Mouse (Mus musculus) kidney, postnatal 36 days (tissue): ENCODE measurements around the gene St3gal2.
A peak's percentile ranks its signal among the peaks of the same experiment; 100 is the strongest.
"Not testable (repeated sequence)": the region's sequence is repeated elsewhere in the genome, so short reads cannot be mapped to it uniquely, and the experiment has no call there.

Source experiments
- DNase-seq, 2 experiments: peaks; one replicate each; pipeline ENCODE4 v3.0.0; 2021 to 2022; ENCODE audit warnings: mixed read lengths in 2 of 2

Gene St3gal2

DNA sequence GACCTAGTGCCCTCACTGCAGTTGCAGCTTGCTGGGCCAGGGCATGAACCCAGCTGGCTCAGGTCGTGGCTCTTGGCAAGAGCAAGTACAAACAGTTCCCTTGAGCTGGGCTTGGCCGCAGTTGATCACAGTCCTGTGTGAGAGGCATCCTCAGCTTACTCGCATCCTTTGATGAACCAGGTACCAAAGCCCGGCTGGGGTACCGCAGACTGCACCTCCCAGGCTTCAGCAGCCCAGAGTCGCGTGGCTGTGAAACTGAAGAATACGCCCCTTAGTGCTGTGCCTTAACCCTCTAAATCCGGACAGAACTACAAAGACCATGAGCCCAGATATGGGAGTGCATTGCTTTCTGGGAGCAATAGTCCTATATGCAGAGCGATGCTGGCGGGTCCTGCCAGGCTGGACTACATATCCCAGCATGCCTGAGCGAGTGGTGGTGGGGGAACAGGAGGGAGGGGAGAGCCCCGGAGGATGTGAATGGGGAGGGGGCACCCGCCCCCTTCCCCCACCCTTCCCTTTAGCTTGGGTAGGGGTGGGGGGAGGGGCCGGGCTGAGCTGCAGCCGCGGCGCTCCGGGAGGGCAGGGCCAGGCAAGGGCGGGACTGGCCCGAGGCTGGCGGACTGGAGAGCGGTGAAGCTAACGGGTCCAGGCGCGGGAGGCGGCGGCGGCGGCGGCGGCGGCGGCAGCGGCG lies at the start of gene St3gal2:
Gene St3gal2, plus strand, starts transcription at position 582 of the 691 bp plus-strand sequence.
- DNase-seq: peak; percentile 85 to 92

DNA sequence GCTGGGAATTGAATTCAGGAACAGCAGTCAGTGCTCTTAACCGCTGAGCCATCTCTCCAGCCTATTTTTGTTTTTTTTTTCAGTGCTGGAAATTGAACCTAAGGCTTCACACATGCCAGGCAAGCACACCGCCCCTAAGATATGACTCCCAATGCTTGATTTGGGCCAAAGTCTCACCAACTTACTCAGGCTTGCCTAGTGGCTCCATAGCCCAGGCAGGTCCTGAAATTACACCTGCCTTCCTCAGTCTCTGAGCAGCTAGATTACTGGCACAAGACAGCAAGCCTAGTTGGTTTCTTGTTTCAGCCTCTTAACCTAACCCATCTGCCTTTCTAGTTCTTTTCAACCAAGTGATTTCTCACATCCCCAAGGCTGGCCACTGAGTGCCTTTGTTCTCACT lies 49.2 kb upstream of the St3gal2 start:
- no peak for DNase-seq

DNA sequence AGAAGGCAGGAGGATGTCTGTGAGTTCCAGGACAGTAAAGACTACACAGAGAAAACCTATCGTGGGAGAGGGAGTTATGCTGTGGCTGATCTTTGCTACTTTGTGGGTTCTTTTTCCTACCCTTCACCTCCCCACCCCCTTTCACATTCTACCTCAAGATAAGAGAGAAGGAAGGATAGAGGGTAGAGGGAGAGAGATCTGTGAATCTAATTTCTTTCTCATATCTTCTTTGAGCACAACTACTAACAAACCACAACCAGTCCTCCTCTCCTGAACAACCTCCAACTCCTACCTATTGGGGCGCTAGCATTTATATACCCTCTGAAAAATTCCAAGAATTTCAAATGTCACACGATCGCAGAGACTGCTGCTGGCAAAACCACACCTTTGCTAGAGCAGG lies 41.9 kb upstream of the St3gal2 start:
- DNase-seq: no peak

DNA sequence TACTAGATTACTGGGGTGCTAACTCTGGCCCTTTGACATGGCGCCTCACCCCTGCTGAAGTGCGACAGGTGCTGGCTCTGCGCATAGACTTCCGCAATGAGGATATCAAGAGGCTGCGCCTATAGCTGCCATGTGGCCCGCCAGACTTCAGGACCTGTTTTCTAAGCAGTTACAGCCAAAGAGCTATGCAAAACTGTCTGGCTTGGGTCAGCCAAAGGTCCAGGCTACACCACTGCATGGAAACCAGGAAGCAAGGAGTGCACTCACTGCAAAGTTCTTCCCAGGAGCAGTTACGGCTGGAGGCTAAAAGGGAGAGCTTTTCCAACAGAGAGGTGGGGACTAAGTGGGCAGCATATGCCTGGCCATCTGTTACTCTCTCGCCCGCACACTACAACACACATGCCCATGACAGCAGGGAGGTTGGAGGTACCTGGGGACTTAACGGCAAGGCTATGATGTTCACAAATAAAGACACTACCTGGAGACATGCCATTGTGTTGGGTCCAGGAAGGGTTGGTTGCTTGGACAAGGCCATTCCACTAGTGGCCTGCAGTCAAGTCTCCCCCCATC lies 37.9 kb upstream of the St3gal2 start:
- DNase-seq: no peak

DNA sequence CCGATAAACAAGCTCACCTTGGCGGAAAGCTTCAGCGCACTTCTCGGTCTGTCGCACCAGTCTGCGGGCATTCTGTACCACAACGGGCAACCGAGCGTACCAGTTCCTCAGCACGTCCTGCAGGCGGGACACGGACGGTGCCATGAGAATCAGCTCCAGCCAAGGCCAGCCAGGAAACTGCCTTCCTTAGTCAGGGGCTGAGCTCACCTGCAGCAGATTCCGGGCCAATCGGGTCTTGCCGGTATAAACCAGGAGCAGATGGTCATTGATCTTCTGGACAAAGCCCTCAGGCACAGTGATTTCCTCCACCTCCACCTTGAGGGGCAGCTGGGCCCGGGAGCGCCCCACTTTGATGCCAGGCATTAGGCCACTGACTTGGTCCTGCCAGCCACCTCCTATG lies 35.9 kb upstream of the St3gal2 start:
- peak; percentile 9 to 22 for DNase-seq

DNA sequence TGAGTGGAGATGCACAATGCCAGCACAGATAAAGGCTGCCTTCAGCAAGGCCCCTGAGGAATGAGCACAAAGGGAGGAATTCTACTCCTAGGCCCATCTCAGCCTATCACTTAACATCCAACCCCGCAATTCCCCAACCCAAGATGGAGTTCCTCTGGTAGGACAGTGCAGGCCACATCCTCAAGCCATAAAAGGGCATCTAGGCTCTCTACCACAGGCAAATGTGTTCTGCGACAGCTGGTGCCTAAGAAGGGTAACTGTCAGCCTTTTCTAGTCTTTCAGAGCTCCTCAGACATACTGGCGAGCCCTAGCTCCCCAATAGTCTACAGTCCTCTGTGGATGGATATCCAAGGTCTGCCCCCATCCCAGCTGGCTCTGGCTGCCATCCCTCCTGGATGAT lies 33.1 kb upstream of the St3gal2 start:
- DNase-seq: no peak

DNA sequence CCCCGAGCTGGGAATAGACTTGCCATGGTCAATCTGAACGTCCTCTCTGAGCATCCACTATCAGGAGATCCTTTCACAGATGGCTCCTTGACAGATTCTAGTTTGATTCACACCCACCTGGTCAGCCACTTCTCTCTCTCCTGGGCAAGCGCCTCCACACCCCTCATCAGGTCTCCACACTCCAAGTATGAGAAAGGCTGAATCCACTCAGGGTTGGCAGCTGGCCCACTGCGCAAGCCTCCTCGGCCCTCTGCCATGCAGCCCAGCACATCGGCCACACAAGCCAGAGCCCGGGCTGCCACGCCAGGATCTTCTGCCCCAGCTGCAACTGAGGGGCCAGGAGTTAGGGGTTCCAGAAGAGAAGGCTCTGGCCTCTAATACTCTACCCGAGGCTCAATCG lies 32.2 kb upstream of the St3gal2 start:
- DNase-seq: no peak

DNA sequence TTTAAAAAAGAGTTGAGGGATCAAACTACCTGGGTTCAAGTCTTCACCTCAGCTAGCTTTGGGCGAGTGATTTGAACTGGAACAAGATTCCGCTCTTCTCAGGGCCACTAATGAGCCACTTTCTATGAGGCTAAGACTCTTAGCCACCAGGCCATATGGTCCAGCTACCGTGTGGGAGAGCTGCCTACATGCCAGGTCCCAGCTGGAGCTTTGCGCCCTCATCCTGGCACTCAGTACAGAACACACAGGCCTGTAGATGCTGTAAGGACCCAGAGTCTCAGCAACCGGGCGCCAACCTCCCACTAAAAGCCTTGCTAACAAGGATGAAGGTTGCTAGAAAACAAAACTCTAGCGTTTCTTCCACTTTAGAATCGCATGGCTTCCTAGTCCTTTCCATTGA lies 31.3 kb upstream of the St3gal2 start:
- DNase-seq: no peak

DNA sequence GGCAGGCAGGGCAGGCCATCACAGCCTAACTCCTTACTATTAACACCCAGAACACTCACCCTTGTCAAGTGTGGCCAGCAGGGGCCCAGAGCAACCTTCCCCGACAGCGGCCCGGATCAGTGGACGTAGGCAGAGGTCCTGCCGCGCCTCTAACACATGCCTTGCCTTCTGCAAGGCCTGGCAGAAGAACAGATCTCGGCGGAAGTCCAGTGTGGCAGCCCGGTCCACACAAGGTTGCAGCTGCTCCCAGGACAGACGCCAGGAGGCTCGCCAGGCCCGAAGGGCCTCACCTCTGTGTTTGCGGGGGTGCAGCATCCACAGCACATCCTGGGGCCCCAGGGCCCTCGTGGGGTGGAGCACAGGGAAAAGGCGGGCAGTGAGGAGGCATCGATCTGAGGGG lies 30.9 kb upstream of the St3gal2 start:
- DNase-seq: no peak

DNA sequence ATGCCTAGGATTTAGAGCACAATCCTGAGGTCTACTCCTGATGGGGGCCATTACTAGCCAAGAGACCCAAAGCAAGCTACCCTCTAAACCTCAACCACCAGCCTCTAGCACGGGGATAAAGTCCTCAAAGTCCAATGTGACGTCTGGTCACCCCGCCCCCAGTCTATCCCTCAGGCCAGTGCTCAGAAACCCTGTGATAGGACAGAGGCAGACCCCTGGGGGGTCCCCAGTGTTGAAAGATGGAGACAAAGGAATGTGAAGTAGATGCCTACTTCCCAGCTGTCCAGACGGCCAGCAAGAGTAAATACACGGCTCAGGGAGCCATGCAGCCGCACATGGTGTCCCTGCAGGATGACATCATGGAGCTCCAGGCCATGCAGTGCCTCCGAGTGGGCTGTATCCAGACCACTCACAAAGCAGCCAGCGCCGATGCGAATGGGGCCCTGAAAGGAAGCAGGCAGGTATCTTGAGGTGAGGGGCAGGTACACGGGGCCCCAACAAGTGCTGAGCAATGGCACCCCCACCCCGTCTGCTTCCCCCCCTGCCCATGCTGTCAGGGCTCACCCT lies 29.7 kb upstream of the St3gal2 start:
- DNase-seq: no peak

DNA sequence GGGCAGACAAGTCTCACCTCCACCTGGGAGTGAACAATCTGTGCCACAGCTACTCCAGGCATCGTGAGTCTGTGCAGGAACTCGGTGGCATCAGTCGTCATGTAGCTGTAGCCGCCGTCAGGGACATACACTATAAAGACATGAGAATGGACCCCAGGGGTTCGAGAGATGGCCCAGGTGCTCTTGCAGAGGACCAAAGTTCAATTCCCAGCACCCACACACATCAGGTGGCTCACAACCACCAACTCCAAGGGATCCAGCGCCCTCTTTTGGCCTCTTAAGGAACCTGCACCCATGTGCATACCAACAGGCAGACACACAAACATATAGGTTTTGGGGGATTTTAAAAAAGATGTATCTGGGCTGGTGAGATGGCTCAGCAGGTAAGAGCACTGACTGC lies 27.7 kb upstream of the St3gal2 start:
- DNase-seq: no peak

DNA sequence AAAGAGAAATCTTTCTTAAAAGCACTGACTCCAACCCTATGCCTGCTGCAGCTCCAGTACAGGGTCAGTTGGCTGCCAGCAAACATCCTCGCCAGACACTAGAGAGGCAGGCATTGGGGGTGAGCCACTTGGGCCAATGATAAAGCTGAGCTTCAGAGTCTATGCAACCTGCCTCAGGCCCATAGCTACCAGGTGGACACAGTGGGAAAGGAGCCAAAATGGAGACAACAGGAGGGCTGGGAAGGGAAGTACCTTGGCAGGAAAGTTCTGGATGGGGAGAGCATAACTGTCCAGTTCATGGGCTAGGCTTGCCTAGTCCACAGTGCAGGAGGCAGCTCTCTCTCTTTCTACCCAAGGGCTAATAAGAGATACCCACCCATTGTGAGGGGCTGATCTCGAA lies 26.8 kb upstream of the St3gal2 start:
- DNase-seq: no peak

DNA sequence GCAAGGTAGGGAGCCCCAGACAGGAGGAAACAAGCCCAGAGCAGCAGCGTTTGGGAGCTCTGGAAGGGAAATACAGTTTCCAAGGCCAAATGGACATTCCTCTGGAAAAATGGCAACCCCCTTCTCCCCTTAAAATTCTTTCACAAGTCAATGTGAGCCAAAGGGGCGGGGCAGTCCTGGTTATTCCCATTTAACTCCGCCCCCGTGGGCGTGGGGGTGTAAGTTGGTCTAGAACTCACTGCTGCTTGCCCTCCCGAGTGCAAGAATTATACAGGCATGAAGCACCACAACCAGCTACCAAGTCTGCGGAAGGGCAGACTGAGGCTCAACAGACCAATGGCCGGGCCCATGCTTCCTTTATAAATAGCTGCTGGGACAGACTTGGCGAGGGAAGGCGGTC lies 24.9 kb upstream of the St3gal2 start:
- DNase-seq: no peak

DNA sequence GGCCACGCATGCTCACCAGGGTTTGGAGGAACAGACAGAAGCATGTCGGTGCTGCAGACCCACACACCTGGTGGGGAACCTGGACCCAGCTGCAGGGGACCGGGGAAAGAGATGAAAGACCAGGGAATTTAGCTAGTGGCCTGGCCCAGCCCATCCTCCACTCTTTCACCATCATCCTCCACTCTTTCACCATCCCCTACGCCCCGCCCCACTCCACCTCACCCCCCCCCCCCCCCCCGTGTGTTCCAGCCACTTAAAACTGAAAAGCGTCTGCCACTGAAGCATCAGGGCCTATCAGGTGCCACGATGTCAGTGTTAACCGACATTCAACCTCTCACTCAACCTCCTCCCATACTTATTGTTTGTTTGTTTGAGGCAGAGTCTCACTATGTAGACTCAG lies 24.5 kb upstream of the St3gal2 start:
- DNase-seq: no peak

DNA sequence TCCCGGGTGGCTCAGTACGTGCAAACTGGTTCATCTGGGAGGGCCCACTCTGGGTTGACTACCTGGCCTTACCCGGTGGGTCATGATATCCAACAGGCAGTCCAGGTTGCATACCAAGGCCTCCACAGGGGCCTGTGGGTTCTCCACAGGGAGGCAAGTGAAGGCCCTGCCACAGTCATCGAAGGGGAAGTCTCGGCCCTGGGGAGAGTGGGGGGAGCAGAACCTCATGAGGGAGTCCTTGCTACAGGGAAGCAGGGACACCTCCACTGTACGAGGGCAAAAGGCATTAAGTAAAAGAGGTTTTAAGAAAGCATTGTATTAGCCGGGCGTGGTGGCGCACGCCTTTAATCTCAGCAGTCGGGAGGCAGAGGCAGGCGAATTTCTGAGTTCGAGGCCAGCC lies 23.9 kb upstream of the St3gal2 start:
- DNase-seq: no peak

DNA sequence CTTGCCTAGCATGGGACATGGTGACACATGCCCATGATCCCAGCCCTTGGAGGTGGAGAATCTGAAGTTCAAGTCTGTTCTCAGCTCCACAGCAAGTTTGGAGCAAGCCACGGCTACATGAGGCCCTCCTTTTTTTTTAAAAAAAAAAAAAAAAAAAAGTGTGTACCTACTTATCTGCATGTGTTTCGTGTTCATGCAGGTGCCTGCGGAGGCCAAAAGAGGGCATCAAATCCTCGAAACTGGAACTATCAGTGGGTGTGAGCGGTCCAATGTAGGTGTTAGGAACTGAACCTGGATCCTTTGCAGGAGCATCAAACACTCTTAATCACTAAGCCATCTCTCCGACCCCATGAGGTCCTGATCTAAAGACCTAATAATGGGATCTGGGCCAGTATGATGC lies 22.2 kb upstream of the St3gal2 start:
- DNase-seq: no peak

DNA sequence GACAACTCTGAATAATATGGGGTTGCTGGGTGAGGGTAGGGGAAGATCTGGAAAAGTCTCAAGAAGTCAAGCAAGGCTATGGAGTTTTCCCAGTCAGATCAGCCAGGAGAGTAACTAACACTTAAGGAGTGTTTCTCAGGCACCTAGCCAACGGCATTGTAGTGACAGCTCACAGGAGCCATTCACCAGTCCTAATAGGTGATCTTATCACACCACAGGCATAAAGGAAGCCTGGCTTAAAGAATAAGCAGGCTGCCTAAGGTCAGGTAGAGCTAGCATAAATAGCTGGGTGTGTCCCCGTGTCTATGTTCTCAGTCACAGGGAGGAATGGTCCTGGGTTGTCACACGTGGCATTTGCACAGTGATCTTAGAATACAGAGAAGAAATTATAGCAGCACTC lies 18.7 kb upstream of the St3gal2 start:
- DNase-seq: no peak

DNA sequence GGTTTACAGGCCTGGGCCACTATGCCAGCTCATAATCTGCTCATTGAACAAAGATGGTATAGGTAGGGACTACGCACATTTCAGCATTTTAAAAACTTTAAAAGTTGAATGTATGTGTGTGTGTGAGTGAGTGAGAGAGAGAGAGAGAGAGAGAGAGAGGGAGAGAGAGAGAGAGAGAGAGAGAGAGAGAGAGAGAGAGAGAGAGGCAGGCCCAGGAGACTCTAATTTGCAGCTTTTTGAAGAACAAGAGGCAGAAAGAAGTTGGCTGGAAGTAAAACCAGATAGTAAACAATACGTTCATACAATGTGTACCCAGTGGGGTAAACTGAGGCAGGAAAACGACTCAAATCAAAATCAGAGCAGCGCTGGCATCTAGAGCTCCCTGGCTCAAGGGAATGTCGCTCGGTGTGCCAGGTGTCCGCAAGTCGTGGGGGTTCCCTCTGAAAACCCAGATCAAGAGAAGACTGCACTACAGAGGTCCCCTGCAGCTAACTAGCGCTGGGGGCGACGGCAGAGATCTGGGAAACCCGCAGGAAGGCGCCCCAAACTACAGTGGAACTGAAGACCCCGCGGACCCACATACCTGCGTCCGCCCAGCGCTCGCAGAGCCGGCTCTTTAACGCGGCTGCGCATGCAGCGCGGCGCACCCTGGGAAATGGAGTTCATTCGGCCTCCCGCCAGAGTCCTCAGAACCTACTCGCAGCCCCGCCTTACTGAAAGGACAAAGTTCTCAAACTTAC lies 17.7 kb upstream of the St3gal2 start, which contains the start of gene Fuk:
Gene Fuk, minus strand, starts transcription at position 650 of the 740 bp plus-strand sequence.
- DNase-seq: peak; percentile 92 to 93

DNA sequence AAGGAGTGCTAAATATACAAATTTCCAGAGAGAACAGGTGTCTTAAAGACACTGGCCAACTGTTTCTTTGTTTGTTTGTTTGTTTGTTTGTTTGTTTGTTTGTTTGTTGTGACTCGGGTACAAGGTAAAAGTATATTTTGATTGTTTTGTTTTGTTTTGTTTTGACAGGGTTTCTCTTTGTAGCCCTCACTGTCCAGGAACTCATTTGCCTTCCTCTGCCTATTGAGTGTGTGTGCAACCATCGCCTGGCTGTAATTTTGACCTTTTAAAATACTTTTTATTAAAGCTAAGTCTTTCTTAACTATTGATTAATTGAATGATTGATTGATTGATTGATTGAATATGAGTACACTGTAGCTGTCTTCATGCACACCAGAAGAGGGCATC lies 17.1 kb upstream of the St3gal2 start:
- DNase-seq: no peak

DNA sequence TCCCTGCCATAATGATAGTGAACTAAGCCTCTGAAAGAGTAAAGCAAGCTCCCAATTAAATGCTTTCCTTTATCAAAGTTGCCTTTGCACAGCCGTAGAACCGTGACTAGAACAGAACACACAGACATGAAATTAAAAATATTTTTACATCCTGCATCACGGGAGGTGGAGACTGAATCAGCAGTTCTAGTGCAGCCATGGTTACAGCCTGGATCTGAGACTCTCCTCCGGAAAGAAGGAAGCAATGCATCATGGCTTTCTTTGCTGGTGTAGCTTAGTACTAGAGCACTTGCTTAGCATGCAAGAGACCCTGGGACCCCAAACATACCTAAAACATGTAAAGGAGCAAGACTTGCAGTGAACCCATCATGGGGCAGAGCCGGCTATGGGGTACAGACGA lies 14.3 kb upstream of the St3gal2 start:
- DNase-seq: no peak

DNA sequence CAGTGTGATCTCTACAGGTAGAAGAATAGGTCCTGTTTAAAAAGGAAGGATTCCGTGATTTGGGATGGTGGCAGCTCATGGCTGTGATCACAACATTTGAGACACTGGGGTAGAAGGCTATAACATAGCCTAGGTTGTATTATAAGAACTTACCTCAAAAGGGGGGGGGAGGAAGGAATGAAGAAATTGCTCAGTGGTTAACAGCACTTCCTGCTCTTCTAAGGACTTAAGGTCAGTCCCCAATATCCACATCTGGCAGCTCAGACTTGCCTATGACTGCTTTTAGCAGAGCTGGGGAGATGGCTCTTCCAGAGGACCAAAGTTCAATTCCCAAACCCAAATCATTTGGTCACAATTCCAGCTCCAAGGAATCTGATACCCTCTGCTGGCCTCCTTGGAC lies 13.0 kb upstream of the St3gal2 start:
- DNase-seq: no peak

DNA sequence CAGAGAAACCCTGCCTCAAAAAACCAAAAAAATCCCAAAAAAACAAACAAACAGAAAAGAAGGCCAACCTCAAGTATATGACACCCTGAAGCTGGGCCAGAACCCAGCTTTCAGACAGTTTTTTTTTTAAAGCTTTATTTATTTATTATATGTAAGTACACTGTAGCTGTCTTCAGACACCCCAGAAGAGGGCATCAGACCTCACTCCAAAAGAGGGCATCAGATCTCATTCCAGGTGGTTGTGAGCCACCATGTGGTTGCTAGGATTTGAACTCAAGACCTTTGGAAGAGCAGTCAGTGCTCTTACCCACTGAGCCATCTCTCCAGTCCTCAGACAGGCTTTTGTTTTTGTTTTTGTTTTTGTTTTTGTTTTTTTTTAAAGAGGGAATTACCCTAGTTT lies 9.9 kb upstream of the St3gal2 start:
- DNase-seq: not testable (repeated sequence)

DNA sequence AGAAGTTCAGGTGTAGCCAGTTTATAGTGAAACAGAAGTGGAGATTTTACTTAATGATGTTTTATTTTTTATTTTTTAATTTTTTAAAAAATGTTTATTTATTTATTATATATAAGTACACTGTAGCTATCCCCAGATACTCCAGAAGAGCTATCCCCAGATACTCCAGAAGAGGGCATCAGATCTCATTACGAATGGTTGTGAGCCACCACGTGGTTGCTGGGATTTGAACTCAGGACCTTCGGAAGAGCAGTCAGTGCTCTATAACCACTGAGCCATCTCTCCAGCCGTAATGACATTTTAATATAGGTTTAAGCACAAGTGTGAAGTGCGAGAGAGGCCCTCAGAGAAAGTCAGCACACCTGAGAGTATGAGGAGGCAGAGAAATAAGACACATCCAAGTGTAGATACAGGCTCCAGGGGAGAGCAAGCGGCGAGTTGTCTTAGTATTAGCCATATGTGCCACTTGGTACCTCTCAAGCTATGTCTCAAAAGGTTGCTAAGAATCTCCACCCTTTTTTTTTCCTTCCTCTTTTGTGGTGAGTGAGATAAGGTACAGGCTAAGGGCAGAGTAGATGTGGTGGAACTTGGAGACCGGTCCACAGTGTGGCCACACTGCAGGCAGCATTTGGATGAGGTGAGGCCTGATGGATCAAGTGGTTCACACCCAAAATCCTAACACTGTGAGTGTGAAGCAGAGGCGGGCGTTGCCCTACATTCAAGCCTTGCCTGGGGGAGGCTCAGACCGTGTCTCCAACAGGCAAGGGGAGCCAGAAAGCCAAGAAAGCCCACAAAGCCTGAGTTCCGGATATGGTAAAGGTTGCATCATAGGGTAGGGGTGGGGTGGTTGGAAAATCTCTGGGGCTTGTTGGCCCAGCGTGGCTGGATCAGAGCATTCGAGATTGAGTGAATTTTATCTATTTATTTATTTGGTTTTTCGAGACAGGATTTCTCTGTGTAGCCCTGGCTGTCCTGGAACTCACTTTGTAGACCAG lies 7.8 kb upstream of the St3gal2 start:
- DNase-seq: no peak
